Mouse (Mus musculus) cerebellum, postnatal 36 days (tissue): ENCODE results near the gene C2cd3.

Experiments used
- DNase-seq, 2 experiments: peaks; one replicate each; pipeline ENCODE4 v3.0.0; 2021 to 2022; ENCODE audit warnings: mixed read lengths in 2 of 2

Gene C2cd3

GRCm38 (mm10) chr7:100501027-100501843 lies 129.2 kb downstream of the C2cd3 start:
- no peak for DNase-seq

DNA sequence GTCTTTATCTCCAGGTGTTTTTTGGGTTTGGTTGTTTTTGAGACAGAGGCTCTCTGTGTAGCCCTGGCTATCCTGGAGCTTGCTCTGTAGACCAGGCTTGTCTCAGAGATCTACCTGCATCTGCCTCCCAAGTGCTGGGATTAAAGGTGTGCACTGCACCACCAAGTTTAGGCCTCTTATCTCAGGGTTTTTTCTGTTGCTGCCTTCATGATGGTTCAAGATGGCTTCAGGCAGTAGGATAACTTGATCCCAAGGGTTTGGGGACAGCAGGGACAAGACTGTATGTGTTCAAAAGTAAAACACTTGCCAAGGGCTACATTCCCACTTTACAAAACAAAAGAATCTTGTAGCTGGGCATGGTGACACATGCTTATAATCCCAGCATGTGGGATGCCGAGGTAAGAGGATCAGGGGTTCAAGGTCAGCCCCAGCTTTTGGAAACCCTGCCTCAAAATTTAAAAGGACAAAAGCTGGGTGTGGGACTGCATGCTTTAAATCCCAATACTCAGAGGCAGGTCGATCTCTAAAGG lies 129.9 kb downstream of the C2cd3 start:
- no peak for DNase-seq

- no peak for DNase-seq
Observed at GRCm38 (mm10) chr7:100502374-100502922, 130.4 kb downstream of the C2cd3 start.

DNA sequence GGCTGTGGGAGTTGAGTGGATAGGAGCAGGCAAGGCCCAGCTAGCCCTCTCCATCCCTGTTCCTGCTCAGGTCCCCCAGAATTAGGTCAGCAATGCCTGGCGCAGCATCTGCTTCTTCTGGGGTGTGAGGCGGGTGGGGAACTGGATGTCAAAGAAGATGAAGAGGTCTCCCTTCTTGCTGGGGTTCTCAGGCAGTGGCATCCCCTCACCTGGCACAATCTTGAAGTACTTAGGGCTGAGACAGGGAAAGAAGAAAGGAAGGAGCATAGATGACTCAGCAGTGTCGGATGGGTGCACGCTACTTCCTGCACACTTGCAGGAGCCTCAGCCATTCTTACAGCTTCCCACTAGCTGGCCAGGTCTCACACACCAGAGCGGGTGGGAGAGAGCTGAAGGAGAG lies 131.0 kb downstream of the C2cd3 start:
- DNase-seq, result no peak

DNA sequence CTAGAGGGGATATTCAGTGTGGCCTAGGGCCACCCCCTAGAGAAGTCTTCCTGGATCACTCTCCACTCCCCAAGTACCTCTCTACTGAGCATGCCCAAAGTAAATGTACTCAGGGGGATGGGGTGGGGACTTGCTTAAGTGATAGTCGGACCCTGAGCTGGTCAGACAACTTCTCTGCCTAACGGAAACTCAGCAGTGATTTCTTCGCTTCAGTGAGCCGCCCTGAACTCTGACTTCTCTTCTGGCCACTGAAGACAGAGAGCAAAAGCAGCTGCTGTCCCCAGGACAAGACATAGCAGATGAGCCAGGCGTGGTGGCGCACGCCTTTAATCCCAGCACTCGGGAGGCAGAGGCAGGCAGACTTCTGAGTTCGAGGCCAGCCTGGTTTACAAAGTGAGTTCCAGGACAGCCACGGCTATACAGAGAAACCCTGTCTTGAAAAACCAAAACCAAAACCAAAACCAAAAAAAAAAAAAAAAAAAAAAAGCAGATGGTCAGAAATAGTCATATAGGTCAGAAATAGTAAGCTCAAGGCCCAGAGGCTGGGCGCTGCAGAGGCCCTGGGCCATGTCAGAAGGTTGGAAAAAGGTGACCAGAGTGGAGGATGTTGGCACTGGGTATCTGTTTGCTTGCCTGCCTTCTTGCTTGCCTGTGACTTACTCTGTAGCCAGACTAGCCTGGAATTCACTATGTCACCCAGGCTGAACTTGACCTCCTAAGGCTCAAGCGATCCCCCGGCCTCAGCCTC lies 132.9 kb downstream of the C2cd3 start:
- DNase-seq, result no peak

- DNase-seq, result no peak
Observed at GRCm38 (mm10) chr7:100506494-100506893, 134.5 kb downstream of the C2cd3 start.

DNA sequence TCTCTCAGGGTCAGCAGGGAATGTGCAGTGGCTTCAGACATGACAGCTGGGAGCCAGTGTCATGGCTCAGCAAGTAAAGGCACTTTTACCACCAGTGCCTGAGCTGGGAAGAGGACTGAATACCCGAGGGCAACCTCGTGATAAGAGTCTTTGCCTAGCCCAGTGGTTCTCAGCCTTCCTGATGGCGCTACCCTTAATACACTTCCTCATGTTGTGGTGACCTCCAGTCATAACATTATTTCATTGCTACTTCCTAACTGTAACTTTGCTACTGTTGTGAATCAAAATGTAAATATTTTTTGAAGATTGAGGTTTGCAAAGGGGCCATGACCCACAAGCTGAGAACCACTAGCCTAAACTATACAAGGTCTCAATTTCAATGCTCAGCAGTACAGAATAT lies 136.6 kb downstream of the C2cd3 start:
- no peak for DNase-seq

DNA sequence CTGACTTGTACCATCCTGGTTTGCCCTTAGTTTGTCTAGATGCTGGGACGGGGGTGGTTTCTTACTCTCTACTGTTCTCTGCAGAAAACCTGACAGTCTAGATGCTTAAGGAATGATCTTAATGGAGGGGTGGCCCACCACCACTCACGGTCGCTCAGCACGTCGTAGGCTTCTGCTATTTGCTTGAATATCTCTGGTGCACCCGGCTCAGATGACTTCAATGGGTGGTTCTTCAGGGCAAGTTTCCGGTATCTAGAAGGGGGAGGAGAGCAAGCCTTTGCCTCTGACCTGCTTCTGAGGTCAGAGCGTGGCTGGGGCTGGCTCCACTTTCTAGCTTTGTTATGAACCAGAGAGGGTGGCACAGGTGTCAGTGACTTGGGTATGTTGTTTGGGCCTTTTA lies 139.6 kb downstream of the C2cd3 start:
- DNase-seq, result no peak

DNA sequence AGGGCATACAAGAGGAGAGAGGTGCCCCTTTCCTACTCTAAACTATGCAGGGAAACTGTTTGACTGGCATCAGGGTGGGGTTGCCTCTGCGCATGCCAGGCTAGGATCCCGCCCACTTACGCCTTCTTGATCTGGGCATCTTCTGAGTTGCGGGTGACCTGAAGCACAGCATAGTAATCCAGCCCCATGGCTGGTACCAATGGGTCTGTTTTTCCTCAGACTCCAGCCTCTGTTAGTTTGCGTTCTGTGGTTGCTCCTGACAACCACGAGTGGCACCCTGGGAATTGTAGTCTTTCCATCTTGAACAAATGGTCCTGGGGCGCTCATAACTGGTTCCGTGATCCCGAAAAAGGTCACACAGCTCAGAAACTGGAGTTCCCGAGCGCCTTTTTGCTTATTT lies 142.5 kb downstream of the C2cd3 start, which contains the start of gene Dnajb13:
Gene Dnajb13 (minus strand): TSS at position 388 of the 400 bp plus-strand sequence.
- no peak for DNase-seq
